Mouse (Mus musculus): ENCODE measurements at regions not wholly inside any gene's neighbourhood (a gene's known extent, or its start where the extent isn't known, plus 50 kb on each side); places are given as distances from the start of the nearest gene placed in this dataset.

DNA sequence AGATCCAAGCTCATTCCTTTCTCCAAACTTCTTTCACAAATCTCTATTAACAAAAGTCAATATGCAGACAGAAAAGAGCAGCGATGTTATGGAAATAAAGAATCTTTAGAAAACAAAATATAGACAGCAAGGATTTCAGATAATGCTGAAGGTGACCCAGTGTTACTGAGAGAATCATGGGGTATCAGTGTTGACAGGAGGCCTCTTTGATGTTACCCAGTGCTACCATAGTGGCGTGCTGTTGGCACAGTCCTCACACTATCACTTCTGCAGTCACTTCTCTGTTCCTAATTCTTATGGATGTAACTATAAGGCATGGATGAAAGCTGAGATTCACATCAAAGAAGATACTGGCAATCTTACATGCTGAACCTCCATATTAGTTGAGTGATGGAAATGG is 661.4 kb downstream of the Dnah5 start:
- TF ChIP-seq CTCF (IDR thresholded peaks at IDR 0.05; ENCODE audit: borderline replicate concordance, insufficient read depth, low read depth, low read length) (no peak), POLR2A (IDR thresholded peaks at IDR 0.05; ENCODE audit: borderline replicate concordance, insufficient read depth, low read length) (no peak)
